Mouse (Mus musculus) thymus, postnatal 10 days (tissue): ENCODE measurements around the gene Smg6.
A peak's percentile ranks its signal among the peaks of the same experiment; 100 is the strongest.
"Not testable (repeated sequence)": the region's sequence is repeated elsewhere in the genome, so short reads cannot be mapped to it uniquely, and the experiment has no call there.

Experiments used
- DNase-seq, 2 experiments: peaks; one replicate each; pipeline ENCODE4 v3.0.0; 2021; ENCODE audit warnings: low spot score in 2 of 2

Smg6 gene

GRCm38 (mm10) chr11:74994141-74994540, 68.5 kb downstream of the Smg6 start:
- DNase-seq = no peak

DNA sequence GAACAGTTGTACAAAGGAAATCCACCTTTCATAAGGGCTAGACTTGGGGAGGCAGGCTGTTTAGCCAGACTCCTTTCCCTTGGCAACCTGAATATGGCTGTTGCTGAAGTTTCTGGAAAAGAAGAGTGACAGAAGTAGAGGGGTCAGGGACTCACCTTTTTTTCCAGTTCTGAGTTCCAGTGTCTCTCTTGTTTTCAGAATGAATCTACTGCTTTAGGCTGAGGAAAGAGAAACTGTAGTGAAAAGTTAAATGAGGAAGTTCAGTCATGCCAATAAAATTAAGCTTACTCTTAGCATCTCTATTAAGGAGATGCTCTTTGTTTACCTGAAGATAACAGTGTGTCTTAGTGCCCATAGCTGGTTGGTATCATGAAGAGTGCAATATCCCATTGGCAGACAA, 69.2 kb downstream of the Smg6 start:
- DNase-seq = no peak

- no peak for DNase-seq
Observed at GRCm38 (mm10) chr11:74996482-74996881, 70.9 kb downstream of the Smg6 start.

GRCm38 (mm10) chr11:75000869-75001653, 75.4 kb downstream of the Smg6 start:
- no peak for DNase-seq

GRCm38 (mm10) chr11:75008270-75008669, 82.6 kb downstream of the Smg6 start:
- no peak for DNase-seq

GRCm38 (mm10) chr11:75009537-75009936, 83.9 kb downstream of the Smg6 start:
- not testable (repeated sequence) for DNase-seq

GRCm38 (mm10) chr11:75012997-75013694, 87.5 kb downstream of the Smg6 start:
- peak; percentile 77 to 85 for DNase-seq

DNA sequence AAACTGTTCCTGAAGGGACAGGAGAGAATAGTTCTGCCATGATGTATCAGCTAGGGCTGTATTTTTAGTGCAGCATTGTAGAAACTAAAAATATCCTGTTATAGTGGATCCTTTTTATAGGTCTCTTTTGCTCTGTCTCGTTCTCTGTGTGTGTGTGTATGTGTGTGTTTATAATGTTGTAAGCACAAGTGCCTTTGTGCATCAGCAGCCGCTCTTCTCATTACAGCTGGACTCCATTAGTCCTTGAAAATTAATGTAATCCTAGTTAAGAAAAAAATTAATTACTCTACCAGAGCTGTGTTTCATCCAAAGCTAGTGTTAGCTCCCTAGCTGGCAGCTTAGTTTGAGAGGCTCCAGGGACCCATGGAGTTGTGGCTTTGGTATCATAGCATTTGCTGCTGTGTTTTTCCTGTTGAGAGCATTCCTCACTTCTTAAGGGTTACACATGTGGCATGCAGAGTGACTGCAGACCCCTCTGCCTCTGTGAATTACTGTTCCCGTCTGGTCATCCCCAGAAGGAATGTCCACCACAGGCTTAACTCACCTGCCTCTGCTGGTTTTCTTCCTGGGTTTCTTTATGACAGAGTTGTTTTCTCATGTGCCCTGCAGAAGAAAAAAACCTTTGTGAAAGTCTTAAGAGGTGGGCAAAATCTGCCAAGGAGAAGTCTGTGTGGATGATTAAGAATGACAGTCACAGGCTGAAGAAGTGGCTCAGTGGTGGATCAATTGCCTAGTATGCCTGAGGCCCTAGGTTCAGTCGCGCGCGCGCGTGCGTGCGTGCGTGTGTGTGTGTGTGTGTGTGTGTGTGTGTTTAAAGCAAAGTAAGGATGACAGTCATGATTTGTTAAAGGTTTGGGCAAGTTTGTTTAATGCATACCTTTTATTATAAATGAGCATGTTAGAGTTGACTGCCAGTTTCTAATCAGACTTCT, 88.4 kb downstream of the Smg6 start:
- no peak for DNase-seq

DNA sequence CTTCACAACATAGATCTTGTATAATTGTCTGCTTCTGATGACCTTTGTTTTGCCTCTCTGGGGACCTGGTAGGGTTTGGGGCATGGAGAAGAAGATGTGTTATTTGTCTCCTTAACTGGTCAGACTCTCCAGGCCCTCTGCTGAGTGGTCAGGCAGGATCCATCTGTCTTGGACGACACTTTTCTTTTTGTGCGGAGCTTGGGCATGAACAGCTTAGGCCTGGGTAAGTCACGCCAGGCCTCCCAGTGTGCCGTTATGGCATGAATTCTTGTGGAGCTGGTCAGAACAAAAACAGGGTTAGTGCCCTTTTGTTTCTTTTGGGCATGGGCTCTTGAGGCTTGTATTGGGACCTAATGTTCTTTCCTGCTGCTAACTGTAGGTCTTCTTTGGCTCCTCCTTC, 89.2 kb downstream of the Smg6 start:
- DNase-seq = no peak

GRCm38 (mm10) chr11:75015453-75015871, 89.8 kb downstream of the Smg6 start:
- no peak for DNase-seq

DNA sequence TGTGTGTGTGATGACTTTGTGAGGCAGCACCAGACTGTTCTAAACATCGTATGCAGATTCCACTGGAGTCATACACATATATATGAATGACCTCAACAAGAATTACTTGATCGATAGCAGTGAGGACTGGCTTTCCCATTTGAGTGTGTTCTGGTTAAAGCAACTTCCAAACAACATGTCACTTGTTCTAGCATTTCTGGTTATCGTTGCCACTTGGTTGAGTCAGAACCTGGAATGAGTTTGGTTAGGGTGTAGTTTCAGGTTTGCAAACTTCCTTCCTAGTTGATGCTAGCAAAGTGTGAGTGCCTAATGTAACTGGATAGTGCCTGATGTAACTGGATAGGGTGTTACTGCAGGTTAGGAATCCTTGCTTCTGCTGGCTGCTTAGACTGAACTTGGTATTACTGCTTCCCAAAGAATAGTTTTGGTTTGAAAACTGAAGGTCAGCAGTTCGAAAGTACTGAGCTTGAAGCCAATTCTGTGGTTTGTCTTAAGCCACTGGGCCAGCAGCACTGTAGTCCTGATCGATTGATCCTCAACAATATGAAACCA, 90.8 kb downstream of the Smg6 start:
- DNase-seq = no peak

- no peak for DNase-seq
Observed at GRCm38 (mm10) chr11:75017831-75018230, 92.2 kb downstream of the Smg6 start.

- DNase-seq = no peak
Observed at GRCm38 (mm10) chr11:75026977-75027376, 101.4 kb downstream of the Smg6 start.

DNA sequence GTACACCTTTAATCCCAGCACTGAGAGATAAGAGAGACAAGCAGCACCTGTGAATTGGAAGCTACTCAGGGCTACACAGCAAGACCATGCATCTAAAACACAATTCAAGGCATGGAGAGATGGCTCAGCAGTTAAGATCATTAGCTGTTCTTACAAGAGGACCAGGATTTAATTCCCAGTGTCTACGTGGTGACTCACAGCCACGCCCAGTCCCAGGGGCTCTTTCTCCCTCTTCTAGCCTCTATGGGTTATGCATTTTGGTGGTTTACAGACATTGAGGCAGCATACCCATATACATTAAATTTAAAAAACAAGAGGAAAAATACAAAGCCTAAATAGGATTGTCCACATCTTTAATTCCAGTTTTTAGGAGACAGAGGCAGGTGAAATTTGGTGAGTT, 102.0 kb downstream of the Smg6 start:
- DNase-seq = no peak

GRCm38 (mm10) chr11:75031251-75031650, 105.6 kb downstream of the Smg6 start:
- no peak for DNase-seq

- peak in 1 of 2 experiments; percentile 41 for DNase-seq
Observed at GRCm38 (mm10) chr11:75032946-75033345, 107.3 kb downstream of the Smg6 start.

DNA sequence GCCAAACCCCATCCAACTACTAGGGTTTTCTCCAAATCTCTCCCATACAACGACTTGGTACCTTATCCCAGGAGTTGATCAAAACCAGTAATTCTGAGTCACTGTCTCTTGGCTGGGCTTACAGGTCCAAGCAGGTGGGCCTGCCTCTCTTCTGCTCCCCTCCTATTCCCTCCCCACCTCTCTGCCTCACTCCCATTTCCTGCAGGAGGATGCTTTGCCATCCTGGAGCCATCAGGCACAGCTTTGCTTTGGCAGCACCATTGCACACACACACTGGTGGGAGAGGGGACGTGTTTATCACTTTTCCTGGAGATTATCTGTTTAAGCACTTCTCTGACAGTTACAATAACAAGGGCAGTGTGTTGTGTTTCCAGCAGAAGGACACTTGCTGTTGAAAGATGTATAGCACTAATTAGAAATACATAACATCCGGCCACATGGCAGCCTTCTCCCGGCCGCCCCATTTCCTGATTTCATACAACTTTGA, 108.0 kb downstream of the Smg6 start:
- no peak for DNase-seq

GRCm38 (mm10) chr11:75034104-75034503, 108.5 kb downstream of the Smg6 start:
- no peak for DNase-seq

GRCm38 (mm10) chr11:75044333-75044732, 118.7 kb downstream of the Smg6 start:
- DNase-seq = no peak

DNA sequence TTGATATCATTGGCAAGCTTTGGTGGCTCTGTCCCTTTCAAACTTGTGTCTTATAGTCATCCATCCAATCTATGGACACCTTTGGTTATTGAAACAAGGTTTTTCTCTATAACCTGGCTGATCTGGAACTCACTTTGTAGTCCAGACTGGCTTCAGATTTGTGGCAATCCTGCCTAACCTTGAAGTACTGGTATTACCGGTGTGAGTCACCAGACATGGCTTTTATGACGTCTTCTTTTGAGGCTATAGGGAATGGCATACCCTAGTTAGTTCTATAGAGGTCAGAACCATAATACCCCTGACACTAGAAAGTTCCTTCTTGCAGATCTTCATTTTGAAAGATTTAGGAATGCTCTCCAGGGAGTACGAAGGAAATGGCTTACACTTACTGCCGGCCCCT, 120.2 kb downstream of the Smg6 start:
- no peak for DNase-seq

GRCm38 (mm10) chr11:75046638-75047037, 121.0 kb downstream of the Smg6 start:
- DNase-seq = no peak

DNA sequence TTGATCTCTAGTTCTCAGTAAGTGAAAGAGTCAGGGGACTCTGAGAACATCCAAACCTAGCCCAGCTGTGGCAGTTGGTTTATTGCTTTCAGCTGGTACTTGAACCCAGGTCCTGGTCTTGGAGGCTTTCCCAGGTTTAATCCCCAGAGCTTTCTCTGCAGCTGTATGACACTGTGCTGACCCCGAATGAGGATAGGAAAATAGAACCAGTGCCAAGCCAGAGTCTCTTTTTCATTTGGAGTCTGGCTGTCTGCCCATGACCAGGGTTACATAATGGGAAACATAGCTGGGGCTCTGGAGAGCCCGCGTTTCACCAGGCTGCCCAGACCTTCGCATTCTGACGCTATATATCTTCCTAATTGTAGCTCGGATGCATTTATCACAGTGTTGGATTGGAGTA, 121.4 kb downstream of the Smg6 start:
- DNase-seq = no peak
